Mouse (Mus musculus): ENCODE results near the gene Myo1h.

The Myo1h gene

DNA sequence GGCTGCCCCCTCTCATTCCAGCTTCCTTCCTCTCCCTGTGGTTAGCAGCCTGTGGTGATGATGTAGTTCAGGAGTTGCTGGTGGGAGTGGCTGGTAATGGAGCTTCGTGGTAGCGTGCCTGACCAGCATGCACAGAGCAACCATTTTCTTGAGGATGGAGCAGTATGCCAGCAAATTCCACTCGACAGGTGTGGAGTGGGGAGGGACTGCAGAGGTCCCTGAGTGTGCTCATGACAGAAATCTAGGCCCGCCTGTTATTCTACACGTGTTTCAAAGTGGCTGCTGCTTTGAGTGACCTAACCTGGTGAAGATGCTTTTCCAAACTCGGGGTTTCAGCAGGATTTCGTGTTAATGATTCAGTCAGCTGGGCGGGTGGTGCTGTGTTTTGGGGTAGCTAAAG is 95.5 kb downstream of the Myo1h start:
- DNase-seq (ENCODE audit: low spot score in 2 of 2): no peak

DNA sequence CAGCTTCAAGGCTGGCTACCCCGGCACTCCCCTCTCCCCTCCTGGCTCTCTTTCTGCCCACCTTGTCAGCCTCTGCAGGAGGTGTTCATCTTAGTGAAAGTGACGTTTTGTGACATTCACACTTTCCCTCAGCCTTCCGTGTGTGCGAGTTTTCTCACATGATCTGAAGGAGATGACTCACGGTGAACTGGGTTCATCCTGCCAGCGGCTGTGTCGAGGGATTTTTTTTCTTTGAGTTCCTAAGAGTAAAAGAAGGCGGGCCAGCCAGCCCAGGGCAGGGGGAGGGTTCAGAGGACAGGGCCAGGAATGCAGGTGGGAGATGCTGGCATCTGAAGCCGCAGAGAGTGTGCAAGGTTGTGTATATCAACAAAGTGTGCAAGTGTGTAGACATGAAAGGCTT is 104.2 kb downstream of the Myo1h start:
- DNase-seq (ENCODE audit: low spot score in 2 of 2): peak in 1 of 2 experiments; percentile 17

DNA sequence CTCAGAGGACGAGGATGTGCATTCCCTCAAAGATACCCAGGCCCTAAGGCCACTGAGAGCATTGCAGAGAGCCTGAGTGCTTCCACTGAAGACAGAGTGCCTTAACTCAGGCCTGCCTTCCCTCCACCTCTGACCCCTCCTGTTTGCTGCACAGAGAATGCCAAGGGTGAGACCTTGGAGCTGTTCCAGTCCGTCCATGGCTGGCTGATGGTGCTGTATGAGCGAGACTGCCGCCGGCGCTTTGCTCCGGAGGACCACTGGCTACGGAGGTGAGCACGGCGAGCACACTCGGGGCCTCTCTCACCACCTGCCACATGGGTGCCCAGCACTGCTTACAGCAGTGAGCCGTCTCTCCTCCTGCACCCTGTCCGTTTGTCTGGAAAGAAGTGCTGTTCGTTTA is 117.6 kb downstream of the Myo1h start:
- DNase-seq (ENCODE audit: low spot score in 2 of 2): no peak

DNA sequence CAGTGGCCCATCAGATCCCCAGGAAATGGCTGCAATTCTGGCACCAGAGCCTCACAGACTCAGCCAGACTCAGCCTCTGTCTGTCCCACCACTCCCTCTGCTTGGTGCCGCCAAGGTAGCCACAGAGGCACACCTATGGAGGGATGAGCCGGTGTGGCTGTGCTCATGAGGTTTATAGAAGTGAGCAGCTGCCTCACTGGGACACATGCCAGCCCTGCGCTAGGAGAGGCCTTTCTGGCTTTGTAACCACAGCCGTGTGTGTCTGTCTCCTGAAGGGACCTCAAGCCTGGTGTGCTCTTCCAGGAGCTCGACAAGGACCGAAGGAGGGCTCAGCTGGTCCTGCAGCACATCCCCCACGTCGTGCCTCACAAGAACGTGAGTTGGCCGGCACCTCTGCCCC is 118.3 kb downstream of the Myo1h start:
- no peak for DNase-seq (ENCODE audit: low spot score in 2 of 2)

DNA sequence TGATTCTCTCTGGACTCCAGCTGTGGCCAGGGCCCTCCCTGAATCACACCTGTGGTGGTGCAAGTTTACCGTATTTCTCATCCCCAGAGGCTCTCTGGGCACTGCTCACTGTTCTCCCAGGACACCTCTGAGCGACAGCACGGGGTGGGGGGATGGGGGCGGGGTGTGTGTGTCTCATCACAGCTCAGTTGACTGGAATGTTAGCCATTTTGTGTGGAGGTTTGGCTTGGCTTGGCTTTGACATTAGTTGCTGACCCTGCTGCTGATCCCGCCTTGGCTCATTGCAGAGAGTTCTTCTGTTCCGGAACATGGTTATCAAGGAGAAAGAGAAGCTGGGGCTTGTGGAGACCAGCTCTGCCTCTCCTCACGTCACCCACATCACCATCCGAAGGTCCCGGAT is 118.8 kb downstream of the Myo1h start:
- DNase-seq (ENCODE audit: low spot score in 2 of 2): no peak

DNA sequence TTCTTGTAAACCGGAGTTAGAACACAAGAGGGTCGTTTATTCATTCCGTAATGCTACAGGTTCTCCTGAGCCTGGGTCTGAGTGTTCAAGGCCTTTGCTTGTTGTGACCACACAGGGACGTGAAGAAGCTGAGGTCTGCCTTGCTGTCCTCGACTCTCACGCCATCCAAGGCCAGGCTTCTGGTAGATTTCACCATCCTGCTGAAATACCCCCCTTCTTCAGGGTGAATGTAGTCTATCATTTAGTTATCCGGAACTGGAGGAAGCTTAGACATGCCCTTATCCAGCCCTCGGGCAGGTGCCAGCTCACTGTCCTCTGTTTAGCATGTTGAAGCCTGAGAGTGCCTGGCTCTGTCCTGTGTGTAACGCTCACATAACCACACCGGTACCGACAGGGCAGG is 119.9 kb downstream of the Myo1h start:
- no peak for DNase-seq (ENCODE audit: low spot score in 2 of 2)

DNA sequence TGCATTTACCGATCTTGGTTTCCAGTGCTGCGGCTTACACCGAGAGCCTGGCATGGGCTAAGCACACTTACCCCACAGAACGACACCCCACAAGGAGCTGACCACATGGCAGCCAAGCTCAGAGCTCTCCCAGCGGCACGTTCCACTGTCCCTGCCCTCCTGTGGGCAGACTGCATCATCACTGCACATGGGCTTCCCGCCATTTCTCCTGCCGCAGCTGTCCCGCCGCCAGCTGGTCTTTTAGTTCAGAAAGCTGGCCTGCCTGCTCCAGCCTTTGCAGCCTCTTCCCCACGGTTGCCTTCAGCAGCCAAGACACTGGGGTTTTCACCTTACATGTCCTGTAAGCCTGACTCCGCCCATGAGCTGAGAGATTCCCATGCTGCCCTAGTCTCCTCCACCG is 121.5 kb downstream of the Myo1h start:
- DNase-seq (ENCODE audit: low spot score in 2 of 2): no peak

DNA sequence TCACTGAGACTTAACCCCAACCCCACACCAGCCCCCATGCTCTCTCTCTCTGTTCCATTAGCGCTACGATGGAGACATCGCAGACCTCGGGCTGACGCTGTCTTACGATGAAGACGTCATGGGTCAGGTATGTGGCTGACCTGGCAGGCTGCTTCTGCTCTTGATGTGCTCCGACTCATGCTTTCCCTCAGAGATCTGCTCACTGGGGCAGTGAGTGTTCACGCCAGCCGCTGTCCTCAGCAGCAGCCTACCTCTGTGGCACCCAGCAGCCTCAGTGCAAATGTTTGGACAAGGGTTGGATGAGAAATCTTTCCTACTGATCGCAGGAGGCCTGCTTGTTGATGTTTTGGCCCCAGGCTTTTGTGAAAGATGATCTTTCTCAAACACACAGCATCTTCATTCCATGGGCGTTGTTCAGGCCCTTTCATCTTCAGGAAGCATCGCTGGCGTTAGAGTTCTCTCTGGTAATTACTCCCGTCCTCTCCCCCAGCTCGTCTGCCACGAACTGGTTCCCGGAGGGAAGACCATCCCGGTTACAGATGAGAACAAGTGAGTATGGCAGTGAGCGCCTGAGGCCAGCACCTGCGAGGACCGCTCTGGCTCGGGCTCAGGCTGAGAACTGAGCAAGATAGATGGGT is 123.5 kb downstream of the Myo1h start:
- DNase-seq (ENCODE audit: low spot score in 2 of 2): no peak

DNA sequence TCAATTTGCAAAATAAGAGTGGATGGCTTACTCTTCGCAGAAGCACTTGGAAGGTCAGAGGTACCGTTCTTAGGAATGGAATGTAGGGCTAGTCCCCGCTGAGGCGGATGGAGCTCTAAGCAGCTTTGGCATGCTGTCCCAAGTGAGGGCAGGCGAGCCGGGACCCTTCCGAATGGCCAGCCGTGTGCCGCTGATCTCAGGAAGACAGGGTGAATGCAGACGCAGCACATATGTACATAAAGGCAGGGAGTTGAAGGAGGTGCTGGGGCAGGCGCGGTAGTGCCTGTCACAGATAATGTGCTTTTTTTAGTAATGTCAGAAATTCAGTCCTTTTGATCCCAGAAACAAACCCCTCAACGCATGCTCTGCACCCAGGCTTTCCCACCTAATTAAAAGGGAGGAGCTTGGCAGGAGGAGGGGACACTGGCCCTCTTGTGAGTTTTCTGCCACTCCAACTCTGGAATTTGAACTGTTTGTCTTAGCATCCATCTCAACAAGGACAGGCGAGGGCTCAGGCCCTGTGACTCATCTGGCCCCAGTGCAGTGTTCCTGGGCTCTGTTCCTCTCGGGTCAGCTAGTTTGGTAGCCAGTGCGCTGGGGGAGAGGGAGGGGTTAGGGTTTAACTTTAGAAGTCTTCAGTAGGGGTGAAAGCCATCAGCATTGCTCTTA is 124.2 kb downstream of the Myo1h start:
- DNase-seq (ENCODE audit: low spot score in 2 of 2): no peak

All from right cerebral cortex, adult 2 months (tissue).